8 mouse cellular contexts compared by ENCODE assay signal in genomic region chr7:109959716-109960612, GRCm38 (mm10). TPM values are rescaled to one million over a fixed set of nuclear protein-coding genes. Genes with fewer than 3 reads are reported as not detected.
A peak's percentile ranks its signal among the peaks of the same experiment; 100 is the strongest.
DNase-seq lines count a peak whose midpoint lies in the region; ATAC-seq and TF ChIP-seq lines count a peak whose summit lies in the region.

TSS of gene Dennd5a (minus strand) at chr7:109960470.

- H3K27ac ChIP-seq in bone marrow, adult 2 months (ENCODE audit: control insufficient read depth, insufficient read depth, low read depth, low read length, poor library complexity): peak within 1 kb of the TSS; percentile 92
- H3K27ac ChIP-seq in embryonic facial prominence, embryonic 15.5 days (replicated peaks): peak within 1 kb of the TSS; percentile 87
- H3K27ac ChIP-seq in heart, embryonic 10.5 days: peak within 1 kb of the TSS; percentile 97
- peak within 1 kb of the TSS; percentile 84 for H3K27ac ChIP-seq in kidney, embryonic 14.5 days (ENCODE audit: low read depth, low read length)
- peak within 1 kb of the TSS; percentile 80 for H3K27ac ChIP-seq in liver, adult 2 months (replicated peaks; ENCODE audit: insufficient read depth, low read depth, low read length)

- peak within 1 kb of the TSS; percentile 75 for H3K4me2 ChIP-seq in embryonic facial prominence, embryonic 15.5 days (replicated peaks)
- H3K4me2 ChIP-seq in kidney, embryonic 14.5 days (replicated peaks; ENCODE audit: low read depth, low read length): peak within 1 kb of the TSS; percentile 78

- ATAC-seq in embryonic facial prominence, embryonic 15.5 days (ENCODE audit: insufficient number of reproducible peaks, low FRiP score, low TSS enrichment, low read depth): peak; percentile 91
- peak; percentile 96 for ATAC-seq in kidney, embryonic 14.5 days (ENCODE audit: low FRiP score, low TSS enrichment)
- peak; percentile 62 for ATAC-seq in monocyte, adult 5-6 weeks (replicated peaks; ENCODE audit: insufficient number of reproducible peaks, low FRiP score, low TSS enrichment, poor library complexity, severe bottlenecking)

- H3K9ac ChIP-seq in embryonic facial prominence, embryonic 15.5 days: peak within 1 kb of the TSS; percentile 68
- peak within 1 kb of the TSS; percentile 95 for H3K9ac ChIP-seq in kidney, embryonic 14.5 days (ENCODE audit: low read depth, low read length)
- peak within 1 kb of the TSS; percentile 99 for H3K9ac ChIP-seq in liver, adult 2 months (ENCODE audit: low read depth, low read length)

- no peak for TF ChIP-seq CTCF in bone marrow, adult 2 months (IDR thresholded peaks at IDR 0.05; ENCODE audit: control insufficient read depth, insufficient read depth, low read length)
- TF ChIP-seq CTCF in liver, adult 2 months (IDR thresholded peaks at IDR 0.05; ENCODE audit: low read depth, low read length): no peak

- peak; percentile 79 for DNase-seq in 416B (ENCODE audit: low read depth)
- DNase-seq in heart, embryonic 10.5 days (ENCODE audit: low spot score): peak; percentile 93
- peak; percentile 55 for DNase-seq in liver, adult 2 months (ENCODE audit: extremely low read depth, low read depth, low spot score)
- DNase-seq in spleen, postnatal 4 days (ENCODE audit: low spot score in 2 of 2): peak; percentile 56 to 80

- H3K79me2 ChIP-seq in liver, adult 2 months (ENCODE audit: control insufficient read depth, insufficient read depth, low read length): peaks cover 2% of the 10 kb centered on the region; the same call in 1 of the 2 replicates

- WGBS in bone marrow, adult 2 months: under 1% methylated on average over 106 of the region's 107 CpGs
- under 1% methylated on average over 77 of the region's 107 CpGs for WGBS in embryonic facial prominence, embryonic 15.5 days
- 2% methylated on average over 107 of the region's 107 CpGs for whole genome bisulfite sequencing in heart, embryonic 10.5 days
- WGBS in kidney, embryonic 14.5 days: under 1% methylated on average over 74 of the region's 107 CpGs
- 3% methylated on average over 107 of the region's 107 CpGs for WGBS in liver, adult 2 months

- H3K9me3 ChIP-seq in embryonic facial prominence, embryonic 15.5 days (replicated peaks): no peaks in the 10 kb centered on the region
- H3K9me3 ChIP-seq in heart, embryonic 10.5 days: no peaks in the 10 kb centered on the region
- H3K9me3 ChIP-seq in kidney, embryonic 14.5 days (ENCODE audit: control insufficient read depth, low read length): no peaks in the 10 kb centered on the region

- H3K4me3 ChIP-seq in bone marrow, adult 2 months (replicated peaks; ENCODE audit: control insufficient read depth, low read depth, low read length): peak within 1 kb of the TSS; percentile 76
- peak within 1 kb of the TSS; percentile 57 for H3K4me3 ChIP-seq in embryonic facial prominence, embryonic 15.5 days (replicated peaks)
- peak within 1 kb of the TSS; percentile 86 for H3K4me3 ChIP-seq in heart, embryonic 10.5 days
- H3K4me3 ChIP-seq in kidney, embryonic 14.5 days (ENCODE audit: low read length): peak within 1 kb of the TSS; percentile 76
- H3K4me3 ChIP-seq in liver, adult 2 months (ENCODE audit: insufficient read depth, low read depth, low read length): peak within 1 kb of the TSS; percentile 100

- H3K27me3 ChIP-seq in embryonic facial prominence, embryonic 15.5 days: no peaks in the 10 kb centered on the region
- no peaks in the 10 kb centered on the region for H3K27me3 ChIP-seq in heart, embryonic 10.5 days (ENCODE audit: insufficient read depth, poor library complexity, severe bottlenecking)
- H3K27me3 ChIP-seq in kidney, embryonic 14.5 days (ENCODE audit: control insufficient read depth, insufficient read depth, low read length): no peaks in the 10 kb centered on the region
- no peaks in the 10 kb centered on the region for H3K27me3 ChIP-seq in liver, adult 2 months (ENCODE audit: control insufficient read depth, insufficient read depth, low read length)

- peak; percentile 47; the same call in 1 of the 2 replicates for TF ChIP-seq POLR2A in bone marrow, adult 2 months (IDR thresholded peaks at IDR 0.05; ENCODE audit: borderline replicate concordance, control insufficient read depth, low read depth, low read length)
- TF ChIP-seq POLR2A in liver, adult 2 months (IDR thresholded peaks at IDR 0.05; ENCODE audit: extremely low read depth, insufficient read depth, low read length): peak; percentile 35; the same call in 1 of the 2 replicates

- no peaks in the 10 kb centered on the region for H3K36me3 ChIP-seq in embryonic facial prominence, embryonic 15.5 days
- no peaks in the 10 kb centered on the region for H3K36me3 ChIP-seq in heart, embryonic 10.5 days
- no peaks in the 10 kb centered on the region for H3K36me3 ChIP-seq in kidney, embryonic 14.5 days (ENCODE audit: control insufficient read depth, insufficient read depth, low read length)
- no peaks in the 10 kb centered on the region for H3K36me3 ChIP-seq in liver, adult 2 months (ENCODE audit: control insufficient read depth, insufficient read depth, low read length)

- H3K4me1 ChIP-seq in bone marrow, adult 2 months (ENCODE audit: control insufficient read depth, insufficient read depth, low read length): no peaks in the 10 kb centered on the region; the same call in 1 of the 2 replicates
- peaks cover 44% of the 10 kb centered on the region for H3K4me1 ChIP-seq in embryonic facial prominence, embryonic 15.5 days
- peaks cover 32% of the 10 kb centered on the region for H3K4me1 ChIP-seq in heart, embryonic 10.5 days
- H3K4me1 ChIP-seq in kidney, embryonic 14.5 days (ENCODE audit: control insufficient read depth, insufficient read depth, low read length): peaks cover 18% of the 10 kb centered on the region; the same call in 1 of the 2 replicates
- H3K4me1 ChIP-seq in liver, adult 2 months (ENCODE audit: control insufficient read depth, insufficient read depth, low read length): peaks cover 17% of the 10 kb centered on the region

RNA-seq across cellular contexts. Expression of gene Dennd5a, which starts in this region (rescaled TPM):
- polyA plus RNA-seq in bone marrow, adult 2 months (2011; ENCODE audit: insufficient read depth, insufficient read length, low replicate concordance, missing spikeins): 27.2 and 54.9 TPM in 2 replicates
- 33.8 and 39.1 TPM in 2 replicates for polyA plus RNA-seq in embryonic facial prominence, embryonic 15.5 days (2015; fragmentation: Nextera tagmentation; extraction: Ambion mirVana)
- polyA plus RNA-seq in heart, embryonic 10.5 days (2016; fragmentation: Nextera tagmentation; extraction: Ambion mirVana): 27.7 and 28.4 TPM in 2 replicates
- 38.9 and 43.4 TPM in 2 replicates for polyA plus RNA-seq in kidney, embryonic 14.5 days (2014; fragmentation: Nextera tagmentation; extraction: Ambion mirVana)
- 25.5 and 26.2 TPM in 2 replicates for total RNA-seq in liver, adult 2 months (2014; rRNA removed)
- polyA plus RNA-seq in liver, adult 2 months (2012; rRNA removed): 17.4 and 24.1 TPM in 2 replicates
- total RNA-seq in monocyte, adult 5-6 weeks (2017): 139 to 184 TPM (median 162 TPM) in 3 replicates

Comparison
In these comparisons a context has a peak if more than half of its experiments do, and no peak if none do; other contexts are left out.
1. Peak in every context shown above with its lines: DNase-seq, ATAC-seq, H3K4me3 ChIP-seq and H3K27ac ChIP-seq.